Mouse (Mus musculus) Patski (cell line): ENCODE results near the gene Adam15. TPM values are rescaled to one million over a fixed set of nuclear protein-coding genes. Genes with fewer than 3 reads are reported as not detected.

ENCODE experiments used
- ATAC-seq: fragments of 100-300 bp; one replicate; pipeline ENCODE4 v1.8.0; 2021
- CTCF ChIA-PET: fragments of 350-600 bp; sonication (Branson Sonifier 250); formaldehyde crosslinking; loops from one replicate; lab custom pipeline; 2022; ENCODE audit warnings: inconsistent platforms; lab: Charles Lee
- POLR2A ChIA-PET: fragments of 350-600 bp; sonication (Branson Sonifier 250); formaldehyde crosslinking; loops from one replicate; lab custom pipeline; 2022; ENCODE audit warnings: antibody characterized with exemption, inconsistent platforms; lab: Charles Lee
- DNase-seq: peaks from one replicate; pipeline ENCODE4 v3.0.0-alpha.2; 2011; ENCODE audit warnings: low read depth, low spot score
- H3K27me3 ChIP-seq: fragments of 371-371 bp; one replicate; pipeline ENCODE4 v1.5.1; 2021
- CTCF ChIP-seq: fragments of 100-300 bp; IDR thresholded peaks from one replicate; pipeline ENCODE4 v1.5.1; 2021
- in situ Hi-C: fragments of 300-500 bp; cut with MboI; formaldehyde crosslinking; loops from 3 replicates; pipeline ENCODE4 v1.11.1; 2018; ENCODE audit warnings: low pct_unique_long_range_greater_than_20kb, mixed read lengths
- polyA plus RNA-seq: library from polyadenylated mRNA; unstranded; gene quantifications from one replicate; pipeline ENCODE4 v1.2.3, GENCODE M21; 2021

Gene Adam15
- polyA plus RNA-seq, 1 experiment from 2014 or later, result 226 TPM

DNA sequence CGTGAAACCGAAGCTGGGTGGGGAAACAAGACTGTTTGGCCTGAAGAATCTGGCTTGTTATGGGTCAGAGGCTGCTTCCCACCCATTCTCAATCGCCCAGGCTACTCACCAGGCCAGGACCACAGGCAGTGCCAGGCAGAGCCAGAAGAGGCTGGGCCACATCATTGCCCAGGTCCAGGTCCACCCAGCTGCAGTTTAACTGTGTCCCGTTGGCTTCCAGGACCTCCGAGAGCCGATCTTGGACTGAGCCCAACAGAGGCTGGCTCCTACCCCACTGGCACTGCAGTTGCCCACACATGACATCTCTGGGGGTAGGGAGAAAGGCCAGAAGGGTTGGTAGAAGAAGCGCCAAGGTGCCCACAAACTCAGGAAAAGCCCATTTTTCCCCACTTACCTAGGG is 6.5 kb downstream of the Adam15 start:
- no peaks in the 10 kb centered on the region for H3K27me3 ChIP-seq
- ChIA-PET CTCF (interaction anchor here (1.0 kb wide), 1 partner anchor 11 kb away, joined by 3 read pairs; no protein-coding TSS in a partner anchor), POLR2A (interaction anchor here (0.5 to 1.3 kb wide), 3 partner anchors 14 to 509 kb away, joined by 3 to 9 read pairs (median 6); no protein-coding TSS in a partner anchor)
- in situ Hi-C loops, result no loop called here
- ATAC-seq (no peak), DNase-seq (no peak)
- TF ChIP-seq CTCF, result no peak

GRCm38 (mm10) chr3:89341794-89342193 is 8.0 kb downstream of the Adam15 start:
- no peak for DNase-seq
- no peak for TF ChIP-seq CTCF
- in situ Hi-C loops, result no loop called here
- ChIA-PET POLR2A (interaction anchor here (1.5 kb wide), 1 partner anchor 12 kb away, joined by 5 read pairs; no protein-coding TSS in a partner anchor), CTCF (interaction anchor here (1.0 to 4.1 kb wide), 4 partner anchors 11 to 50 kb away, joined by 3 to 34 read pairs (median 4); partner anchors contain the start of gene Adam15)
- no peak for ATAC-seq
- H3K27me3 ChIP-seq, result no peaks in the 10 kb centered on the region

GRCm38 (mm10) chr3:89340465-89340864 is 9.3 kb downstream of the Adam15 start:
- ATAC-seq (no peak), DNase-seq (no peak)
- POLR2A ChIA-PET, result interaction anchor here (0.8 to 2.6 kb wide), 2 partner anchors 14 to 23 kb away, joined by 3 to 10 read pairs; no protein-coding TSS in a partner anchor
- TF ChIP-seq CTCF, result no peak
- in situ Hi-C loops, result no loop called here
- CTCF ChIA-PET, result interaction anchor here (0.9 to 4.1 kb wide), 7 partner anchors 12 to 144 kb away, joined by 3 to 34 read pairs (median 4); partner anchors contain the start of gene Adam15
- no peaks in the 10 kb centered on the region for H3K27me3 ChIP-seq

GRCm38 (mm10) chr3:89339416-89339815 is 10.4 kb downstream of the Adam15 start:
- no peak for DNase-seq
- in situ Hi-C loops, result loop anchor here (5.0 kb wide), 1 partner anchor 143 kb away; no protein-coding TSS in a partner anchor
- ChIA-PET CTCF (interaction anchor here (0.6 to 4.1 kb wide), 18 partner anchors 11 to 145 kb away, joined by 3 to 34 read pairs (median 3); partner anchors contain the start of genes Adam15 and Efna3), POLR2A (interaction anchor here (2.5 to 2.6 kb wide), 2 partner anchors 10 to 22 kb away, joined by 10 to 13 read pairs; partner anchors contain the start of gene Adam15)
- H3K27me3 ChIP-seq, result no peaks in the 10 kb centered on the region
- no peak for TF ChIP-seq CTCF
- ATAC-seq, result peak; percentile 20

- CTCF ChIA-PET, result interaction anchor here (1.2 to 3.1 kb wide), 6 partner anchors 16 to 39 kb away, joined by 3 to 22 read pairs (median 12); partner anchors contain the start of gene Efna3
- no peak for DNase-seq
- POLR2A ChIA-PET, result interaction anchor here (0.7 to 4.8 kb wide), 7 partner anchors 9 to 154 kb away, joined by 3 to 33 read pairs (median 3); partner anchors contain the start of genes Adam15, Efna3, Krtcap2 and Trim46
- in situ Hi-C loops, result loop anchor here (5.0 kb wide), 1 partner anchor 144 kb away; no protein-coding TSS in a partner anchor
- ATAC-seq, result peak; percentile 55
- no peaks in the 10 kb centered on the region for H3K27me3 ChIP-seq
- TF ChIP-seq CTCF, result no peak
Measured at GRCm38 (mm10) chr3:89337721-89338578, 11.8 kb downstream of the Adam15 start, which contains the start of gene Efna4. Efna4 (minus strand) TSS chr3:89338028.

GRCm38 (mm10) chr3:89337062-89337720 is 12.6 kb downstream of the Adam15 start:
- no peaks in the 10 kb centered on the region for H3K27me3 ChIP-seq
- POLR2A ChIA-PET, result interaction anchor here (0.7 to 4.8 kb wide), 8 partner anchors 10 to 155 kb away, joined by 3 to 33 read pairs (median 3); partner anchors contain the start of genes Adam15, Efna3, Krtcap2 and Trim46
- in situ Hi-C loops, result loop anchor here (5.0 kb wide), 1 partner anchor 145 kb away; no protein-coding TSS in a partner anchor
- DNase-seq (no peak), ATAC-seq (no peak)
- CTCF ChIA-PET, result interaction anchor here (1.2 to 3.1 kb wide), 7 partner anchors 12 to 113 kb away, joined by 3 to 22 read pairs (median 6); partner anchors contain the start of gene Efna3
- no peak for TF ChIP-seq CTCF

DNA sequence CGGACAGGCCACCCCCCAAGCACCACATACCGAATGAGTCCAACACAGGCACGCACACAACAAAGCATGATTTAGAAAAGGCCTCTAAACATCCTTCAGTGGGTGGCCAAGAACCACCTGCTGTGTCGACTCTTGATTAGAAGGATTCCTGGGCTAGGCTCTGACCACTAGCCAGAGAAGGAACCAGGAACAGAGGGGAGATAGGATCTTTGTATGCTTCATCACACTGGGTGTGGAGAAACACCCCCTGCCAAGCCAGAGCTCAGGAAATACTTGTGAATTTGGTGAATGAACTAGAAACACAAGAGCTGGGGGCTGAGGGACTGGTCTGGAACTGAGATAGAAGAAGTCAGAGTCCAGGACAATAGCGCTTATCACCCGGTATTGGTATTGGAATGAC is 13.3 kb downstream of the Adam15 start:
- ATAC-seq, result no peak
- POLR2A ChIA-PET, result interaction anchor here (0.9 to 4.8 kb wide), 6 partner anchors 9 to 91 kb away, joined by 3 to 33 read pairs (median 4); partner anchors contain the start of genes Adam15, Efna3, Krtcap2 and Trim46
- no peak for TF ChIP-seq CTCF
- CTCF ChIA-PET, result interaction anchor here (1.0 to 3.1 kb wide), 8 partner anchors 11 to 113 kb away, joined by 3 to 22 read pairs (median 6); partner anchors contain the start of gene Efna3
- in situ Hi-C loops, result loop anchor here (5.0 kb wide), 1 partner anchor 146 kb away; no protein-coding TSS in a partner anchor
- no peak for DNase-seq
- no peaks in the 10 kb centered on the region for H3K27me3 ChIP-seq

- H3K27me3 ChIP-seq, result no peaks in the 10 kb centered on the region
- ChIA-PET POLR2A (no interaction called here), CTCF (interaction anchor here (1.5 kb wide), 1 partner anchor 21 kb away, joined by 3 read pairs; no protein-coding TSS in a partner anchor)
- in situ Hi-C loops, result no loop called here
- no peak for DNase-seq
- ATAC-seq, result no peak
- no peak for TF ChIP-seq CTCF
Measured at GRCm38 (mm10) chr3:89333053-89333452, 16.7 kb downstream of the Adam15 start.

DNA sequence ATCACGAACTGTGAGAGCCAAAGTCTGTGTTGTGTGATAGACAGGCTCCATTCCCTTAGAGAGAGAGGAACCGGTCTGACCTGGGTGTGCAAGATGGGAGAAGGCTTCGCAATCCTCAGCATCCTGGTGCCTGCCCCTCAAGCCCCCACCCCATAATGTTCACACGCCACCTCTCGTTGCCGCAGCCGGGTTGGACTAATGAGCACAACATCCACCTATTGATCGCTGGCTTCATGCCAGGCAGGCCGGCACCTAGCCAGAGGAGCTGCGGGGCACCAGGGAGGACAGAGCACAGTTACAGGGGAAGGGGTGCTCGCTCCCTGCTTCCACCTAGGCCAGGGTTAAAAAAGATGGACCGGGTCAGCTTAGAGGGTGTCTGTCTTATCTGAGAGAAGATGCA is 17.3 kb downstream of the Adam15 start:
- TF ChIP-seq CTCF, result no peak
- ATAC-seq, result no peak
- no peaks in the 10 kb centered on the region for H3K27me3 ChIP-seq
- in situ Hi-C loops, result no loop called here
- no peak for DNase-seq
- POLR2A ChIA-PET, result no interaction called here
- CTCF ChIA-PET, result interaction anchor here (1.3 to 1.5 kb wide), 2 partner anchors 21 to 22 kb away, joined by 3 read pairs; no protein-coding TSS in a partner anchor
